Mouse (Mus musculus) MEL (cell line): ENCODE measurements around the gene Phgdh. TPM values are rescaled to one million over a fixed set of nuclear protein-coding genes. Genes with fewer than 3 reads are reported as not detected.

Experiments used
- DNase-seq: peaks from one replicate; pipeline ENCODE4 v3.0.0; 2011; ENCODE audit warnings: low read depth, low spot score
- H3K27ac ChIP-seq: 2 replicates; pipeline ENCODE4 v1.5.1; 2012; ENCODE audit warnings: low read depth, mild to moderate bottlenecking, control low read depth, low read length, moderate library complexity; ENCODE audit not compliant: control insufficient read depth
- H3K27me3 ChIP-seq, 2 experiments: fragments of 150-350 bp in 1 of 2; sonication (generic) in 1 of 2; 2 replicates each; pipeline ENCODE4 v1.6.1; 2012; ENCODE audit warnings: low read length in 2 of 2, mild to moderate bottlenecking in 2 of 2, improper control_type of control experiment in 1 of 2, moderate library complexity in 1 of 2; ENCODE audit not compliant: insufficient read depth in 2 of 2, control insufficient read depth in 1 of 2
- H3K36me3 ChIP-seq, 2 experiments: 2 replicates each; pipeline ENCODE4 v1.6.1; 2012 to 2014; ENCODE audit warnings: low read length in 2 of 2, improper control_type of control experiment in 1 of 2, inconsistent platforms in 1 of 2, mild to moderate bottlenecking in 1 of 2; ENCODE audit not compliant: insufficient read depth in 2 of 2, control insufficient read depth in 1 of 2
- H3K4me1 ChIP-seq, 2 experiments: fragments of 150-350 bp in 1 of 2; sonication (generic) in 1 of 2; 2 replicates each; pipeline ENCODE4 v1.6.1; 2012; ENCODE audit warnings: low read length in 2 of 2, improper control_type of control experiment in 1 of 2, mild to moderate bottlenecking in 1 of 2; ENCODE audit not compliant: insufficient read depth in 2 of 2, control insufficient read depth in 1 of 2
- H3K4me3 ChIP-seq, 2 experiments: fragments of 150-350 bp in 1 of 2; sonication (generic) in 1 of 2; 2 replicates each; pipeline ENCODE4 v1.5.1; 2012; ENCODE audit warnings: low read depth in 2 of 2, low read length in 2 of 2, mild to moderate bottlenecking in 2 of 2, moderate library complexity in 2 of 2, control low read depth in 1 of 2, improper control_type of control experiment in 1 of 2; ENCODE audit not compliant: control insufficient read depth in 1 of 2, insufficient read depth in 1 of 2
- H3K79me2 ChIP-seq: 2 replicates; pipeline ENCODE4 v1.6.1; 2012; ENCODE audit warnings: mild to moderate bottlenecking, low read length, moderate library complexity; ENCODE audit not compliant: control insufficient read depth, poor library complexity, insufficient read depth
- H3K9ac ChIP-seq: 2 replicates; pipeline ENCODE4 v1.6.1; 2012; ENCODE audit warnings: low read depth, mild to moderate bottlenecking, control low read depth, low read length, moderate library complexity; ENCODE audit not compliant: control insufficient read depth, poor library complexity, severe bottlenecking
- H3K9me3 ChIP-seq: fragments of 150-350 bp; sonication (generic); replicated peaks from 2 replicates; pipeline ENCODE4 v1.6.1; 2012; ENCODE audit warnings: mild to moderate bottlenecking, low read length, improper control_type of control experiment, moderate library complexity; ENCODE audit not compliant: insufficient read depth
- BHLHE40 ChIP-seq: IDR thresholded peaks from 2 replicates; pipeline ENCODE4 v1.6.1; 2012; ENCODE audit warnings: low read depth, mild to moderate bottlenecking, inconsistent platforms, low read length, improper control_type of control experiment, borderline replicate concordance
- CHD1 ChIP-seq: IDR thresholded peaks from 2 replicates; pipeline ENCODE4 v1.6.1; 2012; ENCODE audit warnings: low read depth, mild to moderate bottlenecking, inconsistent platforms, low read length, improper control_type of control experiment
- CTCF ChIP-seq, 3 experiments: IDR thresholded peaks in 2 of 3; conservative IDR thresholded peaks in 1 of 3; 2 replicates each; pipeline ENCODE4 v1.5.1; 2011 to 2012; ENCODE audit warnings: low read length in 3 of 3, low read depth in 2 of 3, mild to moderate bottlenecking in 2 of 3, improper control_type of control experiment in 1 of 3, inconsistent platforms in 1 of 3, mixed read lengths in 1 of 3, moderate library complexity in 1 of 3; ENCODE audit not compliant: control insufficient read depth in 1 of 3, insufficient read depth in 1 of 3, poor library complexity in 1 of 3, severe bottlenecking in 1 of 3
- ELF1 ChIP-seq: IDR thresholded peaks from 2 replicates; pipeline ENCODE4 v1.6.1; 2014; ENCODE audit warnings: low read depth, mild to moderate bottlenecking, inconsistent platforms, low read length, improper control_type of control experiment, moderate library complexity
- ETS1 ChIP-seq: IDR thresholded peaks from 2 replicates; pipeline ENCODE4 v1.6.1; 2012; ENCODE audit warnings: low read depth, mild to moderate bottlenecking, inconsistent platforms, low read length, improper control_type of control experiment, moderate library complexity
- GABPA ChIP-seq: IDR thresholded peaks from 2 replicates; pipeline ENCODE4 v1.6.1; 2012; ENCODE audit warnings: low read depth, mild to moderate bottlenecking, inconsistent platforms, low read length, improper control_type of control experiment, moderate library complexity
- GATA1 ChIP-seq: IDR thresholded peaks from 2 replicates; pipeline ENCODE4 v1.6.1; 2011; ENCODE audit warnings: low read depth, low read length, improper control_type of control experiment
- JUND ChIP-seq: IDR thresholded peaks from 2 replicates; pipeline ENCODE4 v1.6.1; 2011; ENCODE audit warnings: low read depth, mild to moderate bottlenecking, improper control_type of control experiment, low read length
- KAT2A ChIP-seq: conservative IDR thresholded peaks from 2 replicates; pipeline ENCODE4 v1.6.1; 2012; ENCODE audit warnings: low read depth, low read length, improper control_type of control experiment, inconsistent platforms
- MAFK ChIP-seq: IDR thresholded peaks from 2 replicates; pipeline ENCODE4 v1.6.1; 2011; ENCODE audit warnings: low read depth, mild to moderate bottlenecking, low read length, improper control_type of control experiment, borderline replicate concordance
- MAX ChIP-seq: IDR thresholded peaks from 2 replicates; pipeline ENCODE4 v1.6.1; 2011; ENCODE audit warnings: low read length, improper control_type of control experiment
- MAZ ChIP-seq: IDR thresholded peaks from 2 replicates; pipeline ENCODE4 v1.6.1; 2012; ENCODE audit warnings: low read depth, mild to moderate bottlenecking, inconsistent platforms, low read length, improper control_type of control experiment
- NRF1 ChIP-seq: IDR thresholded peaks from 2 replicates; pipeline ENCODE4 v1.6.1; 2014; ENCODE audit warnings: low read depth, mild to moderate bottlenecking, inconsistent platforms, low read length, improper control_type of control experiment, moderate library complexity; ENCODE audit not compliant: poor library complexity, insufficient read depth, severe bottlenecking
- POLR2A ChIP-seq, 2 experiments: IDR thresholded peaks; 2 replicates each; pipeline ENCODE4 v1.6.1; 2011 to 2012; ENCODE audit warnings: low read length in 2 of 2, mild to moderate bottlenecking in 2 of 2, control low read depth in 1 of 2, improper control_type of control experiment in 1 of 2, low read depth in 1 of 2, moderate library complexity in 1 of 2; ENCODE audit not compliant: control insufficient read depth in 1 of 2, insufficient read depth in 1 of 2, poor library complexity in 1 of 2
- POLR2AphosphoS5 ChIP-seq: IDR thresholded peaks from 2 replicates; pipeline ENCODE4 v1.6.1; 2012; ENCODE audit warnings: low read depth, borderline replicate concordance, mild to moderate bottlenecking, inconsistent platforms, low read length, moderate library complexity, mixed read lengths
- RCOR1 ChIP-seq: IDR thresholded peaks from 2 replicates; pipeline ENCODE4 v1.6.1; 2012; ENCODE audit warnings: low read depth, mild to moderate bottlenecking, inconsistent platforms, low read length, improper control_type of control experiment
- SIN3A ChIP-seq: IDR thresholded peaks from 2 replicates; pipeline ENCODE4 v1.6.1; 2012; ENCODE audit warnings: low read length, improper control_type of control experiment, inconsistent platforms
- TAL1 ChIP-seq: IDR thresholded peaks from 2 replicates; pipeline ENCODE4 v1.6.1; 2012; ENCODE audit warnings: mild to moderate bottlenecking, inconsistent platforms, low read length, moderate library complexity, mixed read lengths
- TBP ChIP-seq: IDR thresholded peaks from 2 replicates; pipeline ENCODE4 v1.8.0; 2011; ENCODE audit warnings: low read depth, low read length, improper control_type of control experiment
- USF1 ChIP-seq: IDR thresholded peaks from 2 replicates; pipeline ENCODE4 v1.6.1; 2014; ENCODE audit warnings: low read depth, mild to moderate bottlenecking, inconsistent platforms, low read length, improper control_type of control experiment, moderate library complexity
- USF2 ChIP-seq, 2 experiments: IDR thresholded peaks; 2 replicates each; pipeline ENCODE4 v1.6.1; 2011 to 2012; ENCODE audit warnings: improper control_type of control experiment in 2 of 2, low read length in 2 of 2, borderline replicate concordance in 1 of 2, inconsistent platforms in 1 of 2, low read depth in 1 of 2, mild to moderate bottlenecking in 1 of 2; ENCODE audit not compliant: insufficient read depth in 1 of 2
- ZMIZ1 ChIP-seq: IDR thresholded peaks from 2 replicates; pipeline ENCODE4 v1.6.1; 2012; ENCODE audit warnings: low read depth, mild to moderate bottlenecking, inconsistent platforms, low read length, improper control_type of control experiment, moderate library complexity
- ZNF384 ChIP-seq: IDR thresholded peaks from 2 replicates; pipeline ENCODE4 v1.6.1; 2012; ENCODE audit warnings: low read depth, mild to moderate bottlenecking, inconsistent platforms, low read length, improper control_type of control experiment
- polyA plus RNA-seq, 2 experiments: library from polyadenylated mRNA; stranded (reverse) in 1 of 2; unstranded in 1 of 2; fragments of >175 nt in 1 of 2; fragments of >200 nt in 1 of 2; gene quantifications; 2 replicates each; pipeline versions ENCODE4 v1.2.1 to v1.2.4; 2012; ENCODE audit warnings: low replicate concordance in 2 of 2, low read depth in 1 of 2; ENCODE audit not compliant: insufficient read length in 2 of 2, insufficient read depth in 1 of 2, missing spikeins in 1 of 2
- total RNA-seq: library from RNA; depleted of rRNA; stranded (reverse); fragments of 300-350 nt; gene quantifications from 2 replicates; pipeline ENCODE4 v1.2.3, GENCODE M21; 2012

Gene Phgdh
- total and polyA plus RNA-seq, 3 experiments, result 247 to 303 TPM; not detected in 1

DNA sequence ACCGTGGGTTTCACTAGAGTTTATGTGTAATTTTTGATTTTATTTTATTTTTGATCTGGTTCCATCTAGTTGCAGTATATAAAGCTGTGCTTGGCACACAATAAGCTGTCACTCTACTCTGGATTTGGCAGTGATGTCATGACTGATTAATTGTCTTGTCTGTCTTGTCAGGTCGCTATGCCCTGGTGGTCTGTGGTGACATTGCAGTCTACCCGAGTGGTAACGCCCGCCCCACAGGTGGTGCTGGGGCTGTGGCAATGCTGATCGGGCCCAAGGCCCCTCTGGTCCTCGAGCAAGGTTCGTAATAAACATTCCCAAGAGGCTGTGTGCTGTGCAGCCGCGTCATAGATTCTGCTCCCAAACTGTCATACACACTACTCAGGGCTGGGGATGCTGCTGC, 43.8 kb downstream of the Phgdh start:
- no peaks in the 10 kb centered on the region for H3K79me2 ChIP-seq
- H3K9me3 ChIP-seq, result no peaks in the 10 kb centered on the region
- DNase-seq, result no peak
- peaks cover 0 to 25% of the 10 kb centered on the region in 2 experiments; a peak in 2 of 4 replicates for H3K36me3 ChIP-seq
- no peaks in the 10 kb centered on the region for H3K27me3 ChIP-seq
- no peak overlapping the region for H3K27ac ChIP-seq
- peaks cover 13 to 15% of the 10 kb centered on the region in 2 experiments for H3K4me1 ChIP-seq
- H3K9ac ChIP-seq, result no peak overlapping the region
- no peak for TF ChIP-seq TAL1
- no peak for TF ChIP-seq MAX
- no peak for TF ChIP-seq JUND
- peak in 2 of 3 experiments; percentile 7 to 32; a peak in 2 of 6 replicates for TF ChIP-seq CTCF (IDR thresholded peaks at IDR 0.05 in 2 of 3, conservative IDR thresholded peaks at IDR 0.05 in 1 of 3; ENCODE audit: control insufficient read depth in 1 of 3, insufficient read depth in 1 of 3, low read depth in 2 of 3, low read length in 3 of 3, poor library complexity in 1 of 3, severe bottlenecking in 1 of 3)
- TF ChIP-seq GATA1, result no peak
- no peak for TF ChIP-seq ETS1
- H3K4me3 ChIP-seq, result no peak overlapping the region

DNA sequence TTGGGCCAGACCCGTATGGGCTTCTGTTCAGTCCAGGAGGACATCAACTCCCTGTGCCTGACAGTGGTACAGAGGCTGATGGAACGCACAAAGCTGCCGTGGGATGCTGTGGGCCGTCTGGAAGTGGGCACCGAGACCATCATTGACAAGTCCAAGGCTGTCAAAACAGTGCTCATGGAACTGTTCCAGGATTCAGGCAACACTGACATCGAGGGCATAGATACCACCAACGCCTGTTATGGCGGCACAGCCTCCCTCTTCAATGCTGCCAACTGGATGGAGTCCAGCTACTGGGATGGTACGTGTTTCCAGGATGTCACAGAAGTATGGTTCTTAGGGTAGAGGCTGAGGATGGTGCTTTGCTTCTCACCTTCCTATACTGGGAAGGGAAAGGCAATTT, 48.7 kb downstream of the Phgdh start:
- H3K79me2 ChIP-seq, result no peaks in the 10 kb centered on the region
- H3K27me3 ChIP-seq, result no peaks in the 10 kb centered on the region; a peak in 1 of 4 replicates
- no peak overlapping the region for H3K4me3 ChIP-seq
- H3K9ac ChIP-seq, result no peak overlapping the region
- no peak for DNase-seq
- TF ChIP-seq BHLHE40 (no peak), USF2 (IDR thresholded peaks at IDR 0.05; ENCODE audit: borderline replicate concordance in 1 of 2, insufficient read depth in 1 of 2, low read depth in 1 of 2, low read length in 2 of 2) (no peak), POLR2AphosphoS5 (no peak), GABPA (no peak), ELF1 (no peak), RCOR1 (no peak), USF1 (no peak), GATA1 (no peak), NRF1 (no peak), ZMIZ1 (no peak), MAFK (no peak), CHD1 (no peak), KAT2A (no peak), CTCF (IDR thresholded peaks at IDR 0.05 in 2 of 3, conservative IDR thresholded peaks at IDR 0.05 in 1 of 3; ENCODE audit: control insufficient read depth in 1 of 3, insufficient read depth in 1 of 3, low read depth in 2 of 3, low read length in 3 of 3, poor library complexity in 1 of 3, severe bottlenecking in 1 of 3) (no peak), TBP (no peak), ZNF384 (no peak), POLR2A (IDR thresholded peaks at IDR 0.05; ENCODE audit: control insufficient read depth in 1 of 2, insufficient read depth in 1 of 2, low read depth in 1 of 2, low read length in 2 of 2, poor library complexity in 1 of 2) (no peak), MAZ (no peak), SIN3A (no peak)
- no peak overlapping the region for H3K27ac ChIP-seq
- no peaks in the 10 kb centered on the region for H3K9me3 ChIP-seq
- H3K36me3 ChIP-seq, result no peaks in the 10 kb centered on the region
- H3K4me1 ChIP-seq, result no peaks in the 10 kb centered on the region
